1 mouse cellular context compared by ENCODE assay signal in the genomic region with DNA sequence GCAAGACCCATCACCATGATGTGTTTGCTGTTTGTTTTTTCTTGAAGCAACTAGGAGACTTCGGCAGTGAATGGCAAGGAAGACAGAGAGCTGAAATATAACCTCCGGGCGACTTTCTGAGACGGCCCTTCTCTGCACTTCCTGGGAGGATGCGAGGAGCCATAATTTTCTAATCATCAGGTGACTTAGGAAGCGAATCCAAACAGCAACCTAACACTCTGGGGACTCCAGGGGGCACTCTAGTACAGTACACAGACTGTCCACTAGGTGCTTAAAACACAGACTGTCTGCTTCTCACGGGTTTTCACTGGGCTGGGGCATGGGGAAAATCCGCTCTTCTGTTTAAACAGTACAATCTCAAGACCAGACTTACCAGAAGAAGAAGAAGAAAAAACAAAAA.
TF ChIP-seq lines count a peak whose summit lies in the region.

No protein-coding gene starts in this region.

TF ChIP-seq in MEL, 35 proteins besides CTCF, POLR2A, EP300 and RAD21 (continued from another document):
- TF ChIP-seq USF1 (IDR thresholded peaks at IDR 0.05; ENCODE audit: low read depth, low read length) (peak; percentile 67; the same call in 1 of the 2 replicates), BHLHE40 (IDR thresholded peaks at IDR 0.05; ENCODE audit: borderline replicate concordance, low read depth, low read length) (peak; percentile 54; the same call in 1 of the 2 replicates), MAZ (IDR thresholded peaks at IDR 0.05; ENCODE audit: low read depth, low read length) (0 out of 2 replicates have a peak, but pooled peaks have one; percentile 38)
TF ChIP-seq in MEL: peak in this region for 6.
